Mouse (Mus musculus): ENCODE results near the gene Synrg. TPM values are rescaled to one million over a fixed set of nuclear protein-coding genes. Genes with fewer than 3 reads are reported as not detected.

Gene Synrg
- total RNA-seq, 2 experiments from 2014 or later: 43.0 to 49.4 TPM

- DNase-seq (ENCODE audit: low spot score in 2 of 2): no peak
These were observed 15.8 kb downstream of the Synrg start for GRCm38 (mm10) chr11:83979992-83980391.

- no peak for DNase-seq (ENCODE audit: low spot score in 2 of 2)
These were observed 17.1 kb downstream of the Synrg start for GRCm38 (mm10) chr11:83981338-83981737.

DNA sequence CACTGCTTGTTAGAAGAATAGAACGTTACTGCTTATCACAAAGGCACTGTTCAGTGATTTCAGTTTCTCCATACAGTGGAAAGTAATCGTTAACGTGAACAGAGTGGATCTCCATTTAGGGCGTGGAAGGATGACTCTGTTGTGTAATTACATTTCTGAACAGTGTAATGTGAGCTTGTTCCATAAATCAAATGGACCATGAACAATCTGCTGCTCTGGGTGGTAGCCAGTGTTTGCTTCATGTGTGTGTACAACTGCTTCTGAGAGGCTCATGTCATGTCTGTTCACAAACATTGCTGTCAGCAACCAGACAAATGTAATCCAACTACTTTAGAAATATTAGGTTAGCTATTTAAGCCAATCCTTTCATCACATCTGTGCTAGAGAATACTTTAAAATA lies 27.5 kb downstream of the Synrg start:
- DNase-seq (ENCODE audit: low spot score in 2 of 2): no peak

DNA sequence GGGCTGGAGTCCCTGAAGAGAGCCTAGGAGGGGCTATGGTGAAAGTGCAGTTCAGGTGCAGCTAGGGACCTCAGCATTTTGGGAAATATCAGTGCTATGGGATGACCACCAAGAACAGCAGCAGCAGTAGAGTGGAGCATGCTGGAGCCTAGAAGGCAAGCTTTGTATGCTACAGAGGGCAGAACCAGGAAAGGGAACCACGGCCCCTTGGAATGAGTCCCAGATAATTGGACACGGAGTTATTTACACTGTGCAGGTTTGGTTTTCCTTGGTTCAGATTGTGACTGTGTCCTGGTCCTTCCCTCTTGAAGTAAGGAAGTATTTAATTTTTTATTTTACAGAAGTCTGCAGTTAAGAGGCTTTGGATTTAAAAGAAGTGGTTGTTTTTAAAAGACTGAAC lies 29.2 kb downstream of the Synrg start:
- no peak for DNase-seq (ENCODE audit: low spot score in 2 of 2)

- no peak for DNase-seq (ENCODE audit: low spot score in 2 of 2)
These were observed 30.3 kb downstream of the Synrg start for GRCm38 (mm10) chr11:83994481-83994880.

DNA sequence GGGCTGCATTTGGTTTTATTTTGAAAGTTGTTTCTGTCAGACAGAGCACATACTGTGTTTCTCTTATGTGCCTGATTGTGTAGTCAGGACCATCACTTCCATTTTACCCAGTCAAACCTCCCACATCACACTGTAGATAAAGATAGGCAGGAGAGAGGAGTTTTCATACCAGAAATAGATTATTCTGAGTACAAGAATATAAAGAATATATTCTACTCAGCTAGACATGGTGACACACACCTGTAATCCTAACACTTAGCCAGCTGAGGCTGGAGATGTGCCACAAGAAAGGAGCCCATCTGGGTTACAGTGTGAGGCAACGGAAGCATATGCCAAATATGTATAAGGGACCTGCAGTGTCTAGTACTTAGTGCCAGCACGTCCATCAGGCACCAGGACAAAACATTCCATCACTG lies 31.3 kb downstream of the Synrg start:
- no peak for DNase-seq (ENCODE audit: low spot score in 2 of 2)

- DNase-seq (ENCODE audit: low spot score in 2 of 2): no peak
These were observed 33.1 kb downstream of the Synrg start for GRCm38 (mm10) chr11:83997171-83997868.

- DNase-seq (ENCODE audit: low spot score in 2 of 2): no peak
These were observed 34.8 kb downstream of the Synrg start for GRCm38 (mm10) chr11:83998993-83999392.

DNA sequence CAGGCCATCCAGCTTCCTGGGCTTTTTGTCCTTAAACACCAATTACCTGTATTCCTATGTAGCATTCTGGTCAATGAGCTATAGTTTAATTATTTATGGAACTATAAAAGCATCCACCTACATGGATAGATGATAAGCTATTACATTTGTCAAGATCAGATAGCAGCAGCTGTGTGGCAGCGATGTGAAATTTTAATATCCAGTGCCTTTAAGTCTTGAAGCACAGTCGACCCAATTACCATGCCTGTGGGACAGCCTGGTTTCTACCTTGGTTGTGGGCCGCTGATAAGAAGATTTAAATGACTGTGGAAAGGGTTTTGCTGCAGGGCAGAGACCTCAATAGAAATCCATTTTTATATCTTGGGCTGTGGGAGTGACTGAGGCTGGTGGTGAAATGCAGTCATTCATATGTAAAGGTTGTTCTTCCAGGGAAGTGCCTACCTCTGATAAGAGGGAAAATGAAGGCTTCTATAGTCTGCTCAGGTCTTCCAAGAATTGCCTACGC lies 35.2 kb downstream of the Synrg start:
- DNase-seq (ENCODE audit: low spot score in 2 of 2): no peak

DNA sequence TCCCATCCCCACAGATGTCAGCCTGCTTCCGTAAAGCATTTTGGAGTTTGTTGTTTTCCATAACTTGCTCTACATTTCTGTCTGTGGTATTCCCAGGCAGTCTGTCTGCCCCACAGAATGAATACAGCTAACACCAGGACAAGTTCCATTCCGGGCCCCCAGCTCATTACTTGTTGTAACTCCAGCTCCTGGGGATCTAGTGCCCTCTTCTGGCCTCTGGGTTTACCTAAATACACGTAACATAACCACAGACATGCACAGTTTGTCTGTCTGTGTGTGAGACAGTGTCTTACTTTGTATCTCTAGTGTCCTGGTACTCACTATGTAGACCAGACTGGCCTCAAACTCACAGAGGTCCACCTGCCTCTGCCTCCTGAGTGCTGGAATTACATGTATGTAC lies 37.0 kb downstream of the Synrg start:
- no peak for DNase-seq (ENCODE audit: low spot score in 2 of 2)

- no peak for DNase-seq (ENCODE audit: low spot score in 2 of 2)
These were observed 39.8 kb downstream of the Synrg start for GRCm38 (mm10) chr11:84003986-84004385.

- no peak for DNase-seq (ENCODE audit: low spot score in 2 of 2)
These were observed 44.8 kb downstream of the Synrg start for GRCm38 (mm10) chr11:84009001-84009400.

- no peak for DNase-seq (ENCODE audit: low spot score in 2 of 2)
These were observed 46.2 kb downstream of the Synrg start for GRCm38 (mm10) chr11:84010411-84010810.

- DNase-seq (ENCODE audit: low spot score in 2 of 2): no peak
These were observed 46.8 kb downstream of the Synrg start for GRCm38 (mm10) chr11:84011050-84011449.

GRCm38 (mm10) chr11:84011576-84011975 lies 47.3 kb downstream of the Synrg start:
- DNase-seq (ENCODE audit: low spot score in 2 of 2): no peak

DNA sequence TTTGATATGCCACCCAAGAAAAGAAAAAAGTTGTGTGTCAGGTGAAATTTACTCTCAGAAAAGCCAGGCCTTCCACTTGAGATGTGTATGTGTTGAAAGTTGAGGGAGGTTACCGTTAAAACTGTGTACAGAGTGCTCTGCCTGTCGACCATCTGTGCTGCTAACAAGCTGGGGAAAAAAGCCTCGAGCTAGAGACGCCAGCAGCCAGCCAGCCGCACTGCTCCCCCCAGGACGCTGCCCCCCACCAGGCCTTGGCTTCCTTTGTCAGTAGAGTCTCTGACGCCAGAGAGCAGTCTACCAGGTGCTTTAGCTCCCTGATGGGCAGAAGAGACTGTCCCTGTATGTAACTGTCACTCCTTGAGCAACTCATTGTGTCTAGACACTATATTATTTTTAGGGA lies 48.9 kb downstream of the Synrg start:
- DNase-seq (ENCODE audit: low spot score in 2 of 2): no peak

DNA sequence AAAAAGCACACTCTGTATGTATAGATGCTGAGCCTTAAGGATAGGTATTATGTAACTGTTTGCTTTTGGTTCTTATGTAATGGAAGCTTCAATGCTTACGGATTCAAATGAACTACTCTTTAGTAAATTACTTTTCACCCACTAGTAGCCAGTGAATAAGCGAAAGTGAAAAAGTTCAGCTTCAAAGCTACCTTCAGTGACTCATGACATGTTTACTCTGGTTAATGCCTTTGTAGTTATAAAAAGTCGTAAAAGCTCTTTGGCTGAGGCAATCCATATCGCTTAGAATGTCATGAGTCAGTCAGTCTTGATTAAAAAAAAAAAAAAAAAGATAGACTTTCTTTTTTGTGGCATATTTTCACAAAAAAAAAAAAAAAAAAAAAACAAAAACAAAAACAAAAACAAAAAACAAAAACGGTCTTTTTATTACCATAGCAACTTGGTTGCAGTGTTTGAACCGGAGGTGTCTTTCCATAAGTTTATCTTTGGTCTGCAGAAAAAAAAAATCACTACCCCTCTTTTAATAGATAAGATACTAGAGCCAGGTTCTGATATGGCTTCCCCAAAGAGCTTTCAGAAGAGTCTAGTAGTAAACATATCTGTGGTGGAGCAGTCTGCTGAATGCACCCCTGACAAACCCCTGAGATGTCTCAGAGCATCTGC lies 52.0 kb downstream of the Synrg start:
- no peak for DNase-seq (ENCODE audit: low spot score in 2 of 2)

DNA sequence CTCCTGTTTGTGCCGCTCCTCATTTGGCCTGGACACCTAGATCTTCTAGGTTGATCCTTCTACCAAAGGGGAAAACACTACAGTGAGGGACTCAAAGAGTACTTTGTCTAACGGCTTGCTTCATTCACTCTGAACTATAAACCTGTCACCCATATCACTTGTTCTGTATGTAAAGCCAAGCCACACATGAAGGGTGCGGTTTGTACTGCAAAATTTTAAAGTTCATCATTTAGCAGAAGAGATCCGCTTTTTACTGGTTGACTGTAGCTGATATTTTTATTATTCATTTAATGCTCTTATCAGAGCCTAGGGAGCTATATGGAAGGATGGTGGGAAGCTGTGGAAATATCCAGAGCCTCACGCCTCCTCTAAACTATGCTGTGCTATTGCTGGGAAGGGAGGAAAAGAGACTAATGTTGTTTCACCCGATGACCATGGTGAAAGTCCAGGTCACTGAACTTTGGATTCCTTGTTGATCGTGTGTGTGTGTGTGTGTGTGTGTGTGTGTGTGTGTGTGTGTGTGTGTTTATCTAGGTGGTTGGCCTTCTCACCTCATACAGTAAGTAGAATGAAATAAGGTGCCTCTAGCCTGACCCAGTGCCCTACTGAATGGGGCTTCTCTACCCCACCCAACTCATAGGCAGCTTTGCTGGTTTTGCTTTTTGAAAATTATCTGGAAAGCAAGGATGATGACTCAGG lies 52.7 kb downstream of the Synrg start:
- no peak for DNase-seq (ENCODE audit: low spot score in 2 of 2)

GRCm38 (mm10) chr11:84027231-84027630 lies 63.0 kb downstream of the Synrg start:
- DNase-seq (ENCODE audit: low spot score in 2 of 2): no peak

DNA sequence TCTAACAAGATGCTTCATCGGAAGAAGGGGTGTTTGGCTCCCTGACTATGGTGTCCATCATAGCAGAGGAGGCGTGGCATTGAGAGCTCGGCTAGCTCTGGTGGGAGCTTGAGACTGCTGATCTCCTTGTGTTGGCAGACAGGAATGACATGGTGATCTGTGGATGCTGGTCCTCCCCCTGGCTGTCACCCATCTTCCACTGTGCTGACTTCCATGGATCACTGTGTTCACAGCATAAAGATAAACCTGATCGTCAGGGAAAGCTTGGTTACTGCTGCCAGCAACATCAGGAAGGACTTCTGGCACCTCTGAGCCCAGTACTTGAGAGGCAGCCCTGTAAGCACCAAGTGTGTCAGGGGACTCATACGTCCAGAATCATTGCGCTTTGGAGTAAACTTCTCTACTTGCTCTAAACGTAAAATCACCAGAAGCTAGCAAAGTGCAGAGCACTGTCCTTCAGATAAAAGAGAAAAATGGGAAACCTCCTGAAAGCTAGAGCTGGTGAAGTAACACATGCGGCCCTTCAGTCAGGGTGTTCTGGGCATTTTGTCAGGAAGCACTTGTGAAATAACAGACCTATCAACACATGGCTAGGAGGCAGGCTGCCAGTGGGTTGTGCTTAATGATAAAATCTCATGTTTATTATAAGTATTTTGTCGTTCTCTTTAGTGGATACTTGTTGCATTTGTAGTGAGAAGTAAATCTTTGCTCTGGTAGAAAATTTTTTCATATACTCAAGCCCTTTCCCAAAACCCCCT lies 64.2 kb downstream of the Synrg start:
- DNase-seq (ENCODE audit: low spot score in 2 of 2): no peak

- DNase-seq (ENCODE audit: low spot score in 2 of 2): peak; percentile 55 to 66
These were observed 67.7 kb downstream of the Synrg start for GRCm38 (mm10) chr11:84031971-84032370.

Data from adrenal gland, adult 18-20 months (tissue).